Mouse (Mus musculus): ENCODE measurements around the gene E130208F15Rik. TPM values are rescaled to one million over a fixed set of nuclear protein-coding genes. Genes with fewer than 3 reads are reported as not detected.

E130208F15Rik gene
- polyA plus RNA-seq, 1 experiment = 0.25 TPM

DNA sequence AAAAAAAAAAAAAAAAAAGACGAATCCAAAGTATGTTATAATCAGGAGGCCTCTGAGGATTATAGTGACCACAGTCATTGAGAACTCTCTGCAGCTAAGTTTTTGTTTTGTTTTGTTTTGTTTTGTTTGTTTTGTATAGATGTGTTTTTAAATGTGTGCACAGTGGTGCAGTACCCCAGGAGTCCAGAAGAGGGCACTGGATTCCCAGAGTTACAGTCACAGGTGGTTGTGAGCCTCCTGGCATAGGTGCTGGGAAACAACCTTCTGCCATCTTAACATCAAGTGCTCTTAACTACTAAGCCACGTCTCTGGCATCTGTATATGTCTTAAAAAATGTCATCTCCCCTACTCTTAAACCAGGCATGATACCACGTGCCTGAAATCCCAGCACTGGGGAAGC, 20.6 kb upstream of the E130208F15Rik start:
- Histone ChIP-seq H3K27me3 (replicated peaks) (peaks cover 14% of the 10 kb centered on the region), H3K4me3 (replicated peaks) (no peak overlapping the region), H3K4me1 (peaks cover 6% of the 10 kb centered on the region; the same call in 1 of the 2 replicates), H3K9me3 (no peaks in the 10 kb centered on the region), H3K36me3 (replicated peaks; ENCODE audit: low read length) (no peaks in the 10 kb centered on the region)
- no peak for TF ChIP-seq FLI1 (IDR thresholded peaks at IDR 0.05; ENCODE audit: low read length)

DNA sequence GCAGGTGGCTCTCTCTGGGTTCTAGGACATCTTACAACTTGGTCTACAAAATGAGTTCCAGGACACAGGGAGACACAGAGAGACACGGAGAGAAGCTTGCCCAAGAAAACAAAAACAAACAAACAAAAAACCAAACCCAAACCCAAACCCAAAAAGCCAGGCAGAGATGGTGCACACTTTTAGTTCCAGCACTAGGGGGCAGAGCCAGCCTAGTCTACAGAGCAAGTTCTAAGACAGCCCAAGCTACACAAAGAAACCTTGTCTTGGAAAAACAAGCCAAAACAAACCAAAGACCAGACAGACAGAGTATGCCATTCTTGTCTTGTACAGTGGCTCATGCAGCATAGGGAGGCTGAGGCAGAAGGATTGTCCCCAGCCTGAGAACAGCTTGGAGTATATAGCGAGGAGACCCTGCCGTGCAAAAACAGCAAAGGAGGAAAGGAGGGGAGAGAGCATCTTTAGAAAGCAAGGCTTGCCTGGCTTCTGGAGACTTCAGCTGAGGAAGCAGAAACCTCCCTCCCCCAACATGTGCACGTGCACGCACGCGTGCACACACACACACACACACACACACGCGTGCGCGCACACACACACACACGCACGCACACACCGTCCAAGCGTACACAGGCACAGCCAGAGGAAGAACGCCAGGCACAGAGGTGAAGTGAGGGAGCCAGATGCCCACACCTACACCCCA, 15.3 kb upstream of the E130208F15Rik start:
- Histone ChIP-seq H3K36me3 (replicated peaks; ENCODE audit: low read length) (peaks cover 13% of the 10 kb centered on the region), H3K27me3 (replicated peaks) (peaks cover 10% of the 10 kb centered on the region), H3K4me3 (replicated peaks) (peak overlapping the region; percentile 4), H3K9me3 (no peaks in the 10 kb centered on the region), H3K4me1 (peaks cover 32% of the 10 kb centered on the region)
- no peak for TF ChIP-seq GATA1 (IDR thresholded peaks at IDR 0.05; ENCODE audit: borderline replicate concordance, low read length)

DNA sequence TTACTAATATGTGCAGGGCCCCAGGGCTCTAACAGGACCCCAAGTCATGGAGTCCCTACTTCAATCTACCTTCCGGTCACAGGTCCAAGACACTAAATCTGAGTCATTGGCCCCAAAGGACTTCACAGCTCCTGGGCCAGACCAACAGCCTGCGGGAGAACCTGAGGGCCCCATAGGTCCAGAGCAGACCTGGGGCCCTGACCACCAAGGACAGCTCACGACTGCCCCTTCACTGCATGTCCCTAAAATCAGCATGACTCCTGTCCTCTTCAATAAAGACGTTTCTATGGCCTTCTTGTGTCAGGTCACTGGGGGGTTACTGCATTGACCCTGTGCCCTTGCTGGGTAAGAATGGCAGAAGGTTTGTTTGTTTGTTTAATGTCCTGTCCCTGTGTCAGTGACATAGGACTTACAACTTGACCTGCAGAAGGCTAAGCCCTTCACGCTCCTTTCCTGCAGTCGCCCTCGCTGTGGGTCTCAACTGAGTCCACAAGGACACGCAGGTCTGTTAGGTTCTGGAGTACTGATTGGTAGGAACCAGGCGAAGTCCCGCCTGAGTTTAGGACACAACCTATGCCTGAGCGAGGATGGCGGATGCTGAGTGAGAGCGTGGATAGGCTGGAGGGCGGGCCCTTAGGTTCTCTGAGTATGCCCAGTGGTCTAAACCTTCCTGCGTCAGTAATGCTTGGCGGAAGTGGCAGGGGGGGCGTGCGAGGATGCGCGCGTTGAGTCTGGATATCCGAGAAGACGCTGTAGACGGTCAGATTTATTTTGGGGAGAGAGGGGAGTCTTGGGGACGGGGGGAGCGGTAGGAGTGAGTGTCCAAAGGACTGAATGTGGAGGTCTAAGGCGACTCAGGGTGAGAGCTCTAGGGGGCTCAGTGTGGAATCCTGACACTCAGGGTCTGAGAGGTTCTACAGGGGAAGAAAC, 13.2 kb upstream of the E130208F15Rik start, which contains the start of gene Alkbh6:
TSS of gene Alkbh6 (plus strand) at position 642 of the 930 bp plus-strand sequence.
- TF ChIP-seq GATA1 (IDR thresholded peaks at IDR 0.05; ENCODE audit: borderline replicate concordance, low read length) (no peak), FLI1 (IDR thresholded peaks at IDR 0.05; ENCODE audit: low read length) (no peak)
- Histone ChIP-seq H3K4me3 (replicated peaks) (peak within 1 kb of the TSS; percentile 93), H3K27me3 (replicated peaks) (peaks cover 5% of the 10 kb centered on the region), H3K9me3 (no peaks in the 10 kb centered on the region), H3K4me1 (peaks cover 32% of the 10 kb centered on the region), H3K36me3 (replicated peaks; ENCODE audit: low read length) (peaks cover 34% of the 10 kb centered on the region)

DNA sequence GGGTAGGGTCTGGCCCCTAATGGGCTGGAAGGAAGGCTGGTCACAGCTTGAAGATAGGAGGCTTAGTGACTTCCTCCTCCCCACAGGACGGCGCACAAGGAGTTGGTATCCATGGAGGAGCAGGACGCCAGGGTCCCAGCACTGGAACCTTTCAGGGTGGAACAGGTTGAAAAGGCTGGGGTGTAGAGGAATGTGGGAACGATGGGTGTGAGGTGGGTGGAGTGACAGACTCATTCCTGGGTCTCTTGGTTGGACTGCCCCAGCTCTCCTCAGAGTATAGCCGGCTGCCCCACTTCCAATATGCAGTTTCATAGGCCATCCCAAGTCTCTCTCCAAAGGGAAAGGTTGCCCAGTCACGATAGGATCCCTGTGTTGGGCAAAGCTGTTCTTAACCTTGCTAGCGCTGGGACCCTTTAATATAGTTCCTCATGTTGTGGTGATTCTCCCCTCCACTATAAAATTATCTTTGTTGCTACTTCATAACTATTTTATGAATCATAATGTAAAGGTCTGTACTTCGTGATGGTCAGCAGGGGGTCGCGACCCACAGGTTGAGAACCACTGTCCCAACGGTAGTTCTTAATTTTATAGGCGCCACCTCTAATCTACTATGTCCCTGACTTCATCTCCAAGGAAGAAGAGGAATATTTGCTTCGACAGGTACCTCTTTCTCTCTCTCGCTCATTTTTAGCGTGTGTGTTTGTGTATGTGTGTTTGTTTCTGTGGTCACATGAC, 12.0 kb upstream of the E130208F15Rik start:
- Histone ChIP-seq H3K4me3 (replicated peaks) (peak overlapping the region; percentile 93), H3K4me1 (peaks cover 34% of the 10 kb centered on the region), H3K27me3 (replicated peaks) (no peaks in the 10 kb centered on the region), H3K9me3 (no peaks in the 10 kb centered on the region), H3K36me3 (replicated peaks; ENCODE audit: low read length) (peaks cover 40% of the 10 kb centered on the region)
- TF ChIP-seq GATA1 (IDR thresholded peaks at IDR 0.05; ENCODE audit: borderline replicate concordance, low read length) (no peak), FLI1 (IDR thresholded peaks at IDR 0.05; ENCODE audit: low read length) (no peak)

DNA sequence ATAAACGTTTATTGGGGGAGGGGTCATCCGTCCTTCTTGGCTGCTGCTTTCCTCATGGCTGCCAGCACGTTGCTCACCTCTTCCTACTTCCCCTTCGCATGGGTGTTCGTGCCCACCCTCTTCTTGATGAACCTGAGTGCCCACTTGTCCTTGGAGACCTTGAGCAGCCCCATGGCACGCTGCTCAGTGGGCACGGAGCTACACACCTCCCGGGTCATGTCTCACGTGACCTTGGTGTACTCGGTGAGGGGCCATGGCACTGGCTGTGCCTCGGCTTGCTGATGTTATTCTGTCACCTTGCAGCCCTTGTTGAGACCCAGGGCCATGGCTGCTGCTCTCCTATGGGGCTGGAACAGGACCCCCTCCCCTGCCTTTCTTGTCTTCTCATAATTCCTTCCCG, 11.4 kb upstream of the E130208F15Rik start:
- Histone ChIP-seq H3K4me3 (replicated peaks) (peak overlapping the region; percentile 46), H3K36me3 (replicated peaks; ENCODE audit: low read length) (peaks cover 40% of the 10 kb centered on the region), H3K27me3 (replicated peaks) (no peaks in the 10 kb centered on the region), H3K9me3 (no peaks in the 10 kb centered on the region), H3K4me1 (peaks cover 39% of the 10 kb centered on the region)
- TF ChIP-seq GATA1 (IDR thresholded peaks at IDR 0.05; ENCODE audit: borderline replicate concordance, low read length) = no peak
- no peak for TF ChIP-seq FLI1 (IDR thresholded peaks at IDR 0.05; ENCODE audit: low read length)

DNA sequence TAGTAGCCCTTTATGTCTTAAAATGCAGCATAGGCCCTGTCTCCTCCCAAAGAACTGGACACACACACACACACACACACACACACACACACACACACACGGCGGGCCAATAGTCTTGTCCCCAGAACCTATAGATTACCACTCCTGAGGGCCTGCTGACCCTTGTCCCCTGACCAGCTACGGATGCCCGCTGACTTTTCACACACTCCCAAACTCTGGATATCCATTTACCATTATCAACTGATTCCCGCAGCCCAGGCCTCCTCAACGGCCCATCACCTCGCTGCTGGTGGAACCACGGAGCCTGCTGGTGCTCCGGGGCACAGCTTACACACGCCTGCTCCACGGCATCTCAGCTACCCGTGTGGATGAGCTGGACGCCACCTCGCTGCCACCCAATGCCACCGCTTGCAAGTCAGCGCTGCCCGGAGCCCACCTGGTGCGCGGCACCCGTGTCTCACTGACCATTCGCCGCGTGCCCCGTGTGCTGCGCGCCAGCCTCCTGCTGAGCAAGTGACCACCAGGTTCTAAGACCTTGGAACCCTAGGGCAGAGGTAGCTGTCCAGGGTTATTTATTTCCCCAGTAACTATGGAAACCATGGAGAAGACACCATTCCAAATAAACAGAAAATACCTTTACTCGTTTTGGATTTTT, 7.7 kb upstream of the E130208F15Rik start:
- no peak overlapping the region for H3K4me3 ChIP-seq (replicated peaks)
- H3K9me3 ChIP-seq = no peaks in the 10 kb centered on the region
- TF ChIP-seq FLI1 (IDR thresholded peaks at IDR 0.05; ENCODE audit: low read length) (no peak), GATA1 (IDR thresholded peaks at IDR 0.05; ENCODE audit: borderline replicate concordance, low read length) (no peak)
- H3K36me3 ChIP-seq (replicated peaks; ENCODE audit: low read length) = peaks cover 42% of the 10 kb centered on the region
- H3K27me3 ChIP-seq (replicated peaks) = no peaks in the 10 kb centered on the region
- peaks cover 40% of the 10 kb centered on the region for H3K4me1 ChIP-seq

DNA sequence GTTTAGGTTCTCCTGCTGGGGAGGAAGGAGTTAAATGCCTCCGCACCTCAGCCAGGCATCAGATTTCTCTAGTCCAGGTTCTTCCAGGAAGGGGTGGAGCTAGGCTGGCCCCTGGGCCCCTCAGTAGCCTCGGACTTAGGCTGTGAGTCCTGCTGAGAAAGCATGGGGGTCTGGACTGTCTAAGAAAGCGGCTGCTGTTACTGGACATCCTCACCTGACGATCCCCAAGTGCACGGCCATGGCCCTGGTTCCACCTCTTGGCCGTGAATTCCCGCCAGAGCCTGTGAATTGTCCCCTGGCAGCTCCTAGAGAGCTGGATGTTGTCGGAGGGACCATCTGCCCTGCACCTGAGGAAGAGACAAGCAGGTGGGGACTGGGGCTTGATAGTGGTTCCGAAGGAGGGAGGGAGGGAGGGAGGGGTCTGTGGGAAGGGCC, 6.8 kb upstream of the E130208F15Rik start, which contains the start of gene Syne4:
TSS of gene Syne4 (plus strand) at position 87 of the 435 bp plus-strand sequence.
- no peaks in the 10 kb centered on the region for H3K9me3 ChIP-seq
- peaks cover 43% of the 10 kb centered on the region for H3K36me3 ChIP-seq (replicated peaks; ENCODE audit: low read length)
- H3K4me3 ChIP-seq (replicated peaks) = no peak within 1 kb of the TSS
- no peak for TF ChIP-seq GATA1 (IDR thresholded peaks at IDR 0.05; ENCODE audit: borderline replicate concordance, low read length)
- TF ChIP-seq FLI1 (IDR thresholded peaks at IDR 0.05; ENCODE audit: low read length) = no peak
- peaks cover 34% of the 10 kb centered on the region for H3K4me1 ChIP-seq
- H3K27me3 ChIP-seq (replicated peaks) = no peaks in the 10 kb centered on the region

DNA sequence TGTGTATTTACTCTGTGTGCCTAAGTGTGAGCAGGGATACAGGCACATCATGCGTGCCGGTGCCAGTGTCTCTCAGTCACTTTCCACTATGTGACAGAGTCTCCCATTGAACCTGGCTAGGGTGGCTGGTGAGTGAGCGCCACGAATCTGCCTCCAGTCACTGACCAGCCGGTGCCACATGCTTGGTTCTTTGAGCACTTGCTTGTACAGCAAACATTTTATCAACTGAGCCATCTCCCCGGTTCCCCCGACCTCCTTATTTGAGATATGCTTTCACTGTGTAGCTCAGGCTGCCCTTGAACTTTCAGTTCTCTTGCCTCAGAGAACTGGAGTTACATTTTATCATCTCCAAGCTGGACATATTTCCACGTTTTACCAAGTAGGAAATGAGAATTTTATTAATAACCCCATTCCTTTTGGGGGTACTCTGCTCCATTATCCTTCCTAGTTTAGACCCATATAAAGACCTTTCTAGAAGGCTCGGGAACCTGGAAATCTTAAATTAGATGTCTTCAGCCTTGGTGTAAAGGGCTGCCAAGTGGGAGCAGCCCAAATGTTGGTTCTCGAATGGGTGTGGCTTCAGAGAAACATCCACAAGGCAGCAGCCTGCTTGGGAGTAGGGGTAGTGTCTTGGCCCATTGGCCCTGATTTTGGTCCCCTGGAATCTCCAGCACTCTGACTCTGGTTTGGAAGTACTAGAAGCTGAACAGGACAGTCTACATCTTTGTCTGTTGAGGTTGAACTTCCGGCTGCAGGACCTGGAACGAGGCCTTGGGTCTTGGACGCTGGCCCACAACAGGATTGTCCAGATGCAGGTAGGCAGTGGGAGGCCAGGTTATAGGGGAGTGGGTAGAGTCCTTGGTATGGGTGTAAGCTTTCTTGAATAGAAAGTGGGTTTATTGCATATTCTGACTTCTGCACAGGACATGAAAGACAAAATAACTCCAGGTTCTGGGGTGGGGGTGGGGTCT, 5.7 kb upstream of the E130208F15Rik start:
- Histone ChIP-seq H3K27me3 (replicated peaks) (no peaks in the 10 kb centered on the region), H3K36me3 (replicated peaks; ENCODE audit: low read length) (peaks cover 37% of the 10 kb centered on the region)

More for the DNA sequence above, 5.7 kb upstream of the E130208F15Rik start:
- H3K4me1 ChIP-seq = peaks cover 39% of the 10 kb centered on the region
- no peak overlapping the region for H3K4me3 ChIP-seq (replicated peaks)
- no peak for TF ChIP-seq GATA1 (IDR thresholded peaks at IDR 0.05; ENCODE audit: borderline replicate concordance, low read length)
- no peak for TF ChIP-seq FLI1 (IDR thresholded peaks at IDR 0.05; ENCODE audit: low read length)
- no peaks in the 10 kb centered on the region for H3K9me3 ChIP-seq

Data from megakaryocyte, embryonic 14.5 days (primary cell).